Mouse (Mus musculus) brain, embryonic 14.5 days (tissue): ENCODE measurements at regions not wholly inside any gene's neighbourhood (a gene's known extent, or its start where the extent isn't known, plus 50 kb on each side); places are given as distances from the start of the nearest gene placed in this dataset.

Source experiments
- CTCF ChIP-seq: fragments of 200-500 bp; IDR thresholded peaks from 2 replicates; pipeline ENCODE4 v1.5.1; 2012; ENCODE audit warnings: inconsistent platforms, mild to moderate bottlenecking, moderate library complexity, borderline replicate concordance; ENCODE audit not compliant: insufficient read depth, insufficient read length; ENCODE audit errors: extremely low read depth
- POLR2A ChIP-seq: fragments of 200-500 bp; IDR thresholded peaks from 2 replicates; pipeline ENCODE4 v1.6.1; 2012; ENCODE audit warnings: mild to moderate bottlenecking, inconsistent platforms, borderline replicate concordance; ENCODE audit not compliant: poor library complexity, insufficient read depth, insufficient read length, severe bottlenecking; ENCODE audit errors: extremely low read depth

- TF ChIP-seq CTCF (no peak), POLR2A (no peak)
Measured at GRCm38 (mm10) chr8:109360081-109360715, 133.6 kb upstream of the Pmfbp1 start.
